Mouse (Mus musculus) CH12.LX (cell line): ENCODE data around the gene Mtx1.

ENCODE experiments used
- CHD1 ChIP-seq: IDR thresholded peaks from 2 replicates; pipeline ENCODE4 v1.6.1; 2012; ENCODE audit warnings: low read depth, low read length, improper control_type of control experiment, inconsistent platforms
- CHD2 ChIP-seq: IDR thresholded peaks from 2 replicates; pipeline ENCODE4 v1.6.1; 2011; ENCODE audit warnings: low read length, improper control_type of control experiment
- CTCF ChIP-seq, 2 experiments: IDR thresholded peaks in 1 of 2; conservative IDR thresholded peaks in 1 of 2; 2 replicates each; pipeline ENCODE4 v1.5.1; 2011 to 2012; ENCODE audit warnings: low read depth in 2 of 2, low read length in 2 of 2, improper control_type of control experiment in 1 of 2, inconsistent platforms in 1 of 2, mild to moderate bottlenecking in 1 of 2, moderate library complexity in 1 of 2
- ELF1 ChIP-seq: IDR thresholded peaks from 2 replicates; pipeline ENCODE4 v1.6.1; 2014; ENCODE audit warnings: low read depth, mild to moderate bottlenecking, inconsistent platforms, low read length, improper control_type of control experiment
- EP300 ChIP-seq: IDR thresholded peaks from 2 replicates; pipeline ENCODE4 v1.6.1; 2011; ENCODE audit warnings: low read length, improper control_type of control experiment
- POLR2A ChIP-seq: IDR thresholded peaks from 2 replicates; pipeline ENCODE4 v1.6.1; 2011; ENCODE audit warnings: low read depth, mild to moderate bottlenecking, improper control_type of control experiment, low read length
- TBP ChIP-seq: conservative IDR thresholded peaks from 2 replicates; pipeline ENCODE4 v1.6.1; 2011; ENCODE audit warnings: low read depth, low read length, improper control_type of control experiment
- USF1 ChIP-seq: IDR thresholded peaks from 2 replicates; pipeline ENCODE4 v1.6.1; 2014; ENCODE audit warnings: low read depth, mild to moderate bottlenecking, inconsistent platforms, low read length, improper control_type of control experiment
- ZC3H11A ChIP-seq: IDR thresholded peaks from 2 replicates; pipeline ENCODE4 v1.6.1; 2012; ENCODE audit warnings: low read depth, mild to moderate bottlenecking, inconsistent platforms, low read length, improper control_type of control experiment
- ZMIZ1 ChIP-seq: IDR thresholded peaks from 2 replicates; pipeline ENCODE4 v1.6.1; 2012; ENCODE audit warnings: low read depth, mild to moderate bottlenecking, inconsistent platforms, low read length, improper control_type of control experiment

DNA sequence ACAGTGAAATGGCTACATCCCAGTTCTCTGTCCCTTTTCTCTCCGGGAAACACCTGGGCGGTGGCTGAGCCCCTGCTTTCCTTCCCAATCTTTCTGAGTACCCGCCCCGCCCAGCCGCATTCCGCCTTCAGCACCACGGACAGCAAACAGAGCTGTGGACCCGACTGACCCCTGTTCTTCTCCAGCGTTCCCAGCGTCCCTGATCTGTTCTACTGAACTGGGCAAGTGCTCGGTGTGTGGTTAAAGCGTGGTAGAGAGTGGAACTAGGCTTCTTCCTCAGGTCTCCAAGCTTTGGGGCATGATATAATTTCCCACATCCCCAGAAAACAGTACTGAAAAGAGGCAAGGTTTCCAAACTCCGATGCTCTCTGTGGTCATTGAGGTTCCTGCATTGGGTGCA lies 67.7 kb downstream of the Mtx1 start:
- TF ChIP-seq EP300: no peak
- no peak for TF ChIP-seq CTCF (conservative IDR thresholded peaks at IDR 0.05 in 1 of 2, IDR thresholded peaks at IDR 0.05 in 1 of 2; ENCODE audit: low read depth in 2 of 2, low read length in 2 of 2)
- no peak for TF ChIP-seq CHD1
- no peak for TF ChIP-seq POLR2A
- TF ChIP-seq USF1: no peak
- TF ChIP-seq ELF1: no peak
- no peak for TF ChIP-seq ZMIZ1
- no peak for TF ChIP-seq TBP
- TF ChIP-seq CHD2: no peak
- TF ChIP-seq ZC3H11A: no peak
